Comparison of ENCODE assay signal across 12 mouse cellular contexts in genomic region chr17:28019785-28020696, GRCm38 (mm10).
DNase-seq lines count a peak whose midpoint lies in the region; ATAC-seq lines count a peak whose summit lies in the region.
"Had no signal": no experiment of that assay in that cellular context is flagged by ENCODE, and none has a peak within 500 bp of the region (broad histone marks: within the 10 kb centered on the region; RNA-seq: fewer than 3 reads in every experiment).

No protein-coding gene starts in this region.

- H3K4me3 ChIP-seq in hindbrain, embryonic 10.5 days: no peak overlapping the region
- H3K4me3 ChIP-seq in hindbrain, embryonic 16.5 days (ENCODE audit: low read length): no peak overlapping the region
- H3K4me3 ChIP-seq in neural tube, embryonic 12.5 days: no peak overlapping the region
- no peak overlapping the region for H3K4me3 ChIP-seq in neural tube, embryonic 15.5 days (replicated peaks)
- no peak overlapping the region for H3K4me3 ChIP-seq in heart, embryonic 15.5 days

- H3K4me2 ChIP-seq in hindbrain, embryonic 16.5 days (ENCODE audit: low read length): no peak overlapping the region
- H3K4me2 ChIP-seq in neural tube, embryonic 12.5 days (replicated peaks): no peak overlapping the region
- no peak overlapping the region for H3K4me2 ChIP-seq in neural tube, embryonic 15.5 days
- no peak overlapping the region for H3K4me2 ChIP-seq in heart, embryonic 15.5 days

- no peaks in the 10 kb centered on the region for H3K9me3 ChIP-seq in hindbrain, embryonic 10.5 days
- no peaks in the 10 kb centered on the region for H3K9me3 ChIP-seq in hindbrain, embryonic 16.5 days (ENCODE audit: control insufficient read depth, low read length)
- H3K9me3 ChIP-seq in neural tube, embryonic 12.5 days: no peaks in the 10 kb centered on the region
- no peaks in the 10 kb centered on the region for H3K9me3 ChIP-seq in neural tube, embryonic 15.5 days (replicated peaks)
- no peaks in the 10 kb centered on the region for H3K9me3 ChIP-seq in heart, embryonic 15.5 days (replicated peaks)
- H3K9me3 ChIP-seq: G1E had no signal

- no peak overlapping the region for H3K9ac ChIP-seq in hindbrain, embryonic 16.5 days (ENCODE audit: low read depth, low read length)
- peak overlapping the region; percentile 6 for H3K9ac ChIP-seq in neural tube, embryonic 12.5 days
- no peak overlapping the region for H3K9ac ChIP-seq in neural tube, embryonic 15.5 days (replicated peaks)
- no peak overlapping the region for H3K9ac ChIP-seq in heart, embryonic 15.5 days

- 62% methylated on average over 21 of the region's 21 CpGs for WGBS in hindbrain, embryonic 10.5 days
- 71% methylated on average over 21 of the region's 21 CpGs for WGBS in hindbrain, embryonic 16.5 days
- WGBS in neural tube, embryonic 12.5 days: 78% methylated on average over 21 of the region's 21 CpGs
- 77% methylated on average over 21 of the region's 21 CpGs for WGBS in neural tube, embryonic 15.5 days
- 62% methylated on average over 21 of the region's 21 CpGs for WGBS in heart, embryonic 15.5 days

- no peaks in the 10 kb centered on the region for H3K27me3 ChIP-seq in hindbrain, embryonic 10.5 days (ENCODE audit: insufficient read depth, poor library complexity, severe bottlenecking)
- no peaks in the 10 kb centered on the region for H3K27me3 ChIP-seq in hindbrain, embryonic 16.5 days (replicated peaks; ENCODE audit: control insufficient read depth, insufficient read depth, low read length)
- H3K27me3 ChIP-seq in neural tube, embryonic 12.5 days (replicated peaks): no peaks in the 10 kb centered on the region
- no peaks in the 10 kb centered on the region for H3K27me3 ChIP-seq in neural tube, embryonic 15.5 days (replicated peaks)
- no peaks in the 10 kb centered on the region for H3K27me3 ChIP-seq in heart, embryonic 15.5 days

- peak overlapping the region; percentile 83 for H3K27ac ChIP-seq in hindbrain, embryonic 10.5 days
- H3K27ac ChIP-seq in hindbrain, embryonic 16.5 days (ENCODE audit: low read depth, low read length): no peak overlapping the region
- H3K27ac ChIP-seq in neural tube, embryonic 12.5 days: no peak overlapping the region
- no peak overlapping the region for H3K27ac ChIP-seq in neural tube, embryonic 15.5 days (replicated peaks)
- H3K27ac ChIP-seq in heart, embryonic 15.5 days: peak overlapping the region; percentile 60
- H3K27ac ChIP-seq: macrophage had no signal

- no peak for ATAC-seq in hindbrain, embryonic 16.5 days
- no peak for ATAC-seq in neural tube, embryonic 12.5 days (ENCODE audit: low FRiP score, low read depth)
- ATAC-seq in neural tube, embryonic 15.5 days (ENCODE audit: low FRiP score): no peak
- no peak for ATAC-seq in heart, embryonic 15.5 days (replicated peaks; ENCODE audit: insufficient number of reproducible peaks, insufficient read depth, low FRiP score, low read depth)
- ATAC-seq: intestine, embryonic 16.5 days had no signal

- no peak for DNase-seq in hindbrain, embryonic 10.5 days (ENCODE audit: low spot score)
- DNase-seq in layer of hippocampus, adult 9-11 months: no peak
- DNase-seq in yolk sac, embryonic 10.5 days (ENCODE audit: low spot score): no peak
- DNase-seq: embryo, embryonic 11 days; thymus, adult 2 months had no signal

- H3K4me1 ChIP-seq in hindbrain, embryonic 10.5 days (replicated peaks): peaks cover 93% of the 10 kb centered on the region
- H3K4me1 ChIP-seq in hindbrain, embryonic 16.5 days (ENCODE audit: control insufficient read depth, insufficient read depth, low read depth, low read length): peaks cover 21% of the 10 kb centered on the region
- peaks cover 30% of the 10 kb centered on the region for H3K4me1 ChIP-seq in neural tube, embryonic 12.5 days
- H3K4me1 ChIP-seq in neural tube, embryonic 15.5 days: peaks cover 54% of the 10 kb centered on the region
- peaks cover 93% of the 10 kb centered on the region for H3K4me1 ChIP-seq in heart, embryonic 15.5 days (replicated peaks)

- peaks cover 4% of the 10 kb centered on the region for H3K36me3 ChIP-seq in hindbrain, embryonic 10.5 days
- H3K36me3 ChIP-seq in hindbrain, embryonic 16.5 days (ENCODE audit: control insufficient read depth, insufficient read depth, low read length): no peaks in the 10 kb centered on the region
- H3K36me3 ChIP-seq in neural tube, embryonic 12.5 days: no peaks in the 10 kb centered on the region
- no peaks in the 10 kb centered on the region for H3K36me3 ChIP-seq in neural tube, embryonic 15.5 days
- no peaks in the 10 kb centered on the region for H3K36me3 ChIP-seq in heart, embryonic 15.5 days

Comparison
In these comparisons a context has a peak if more than half of its experiments do, and no peak if none do; other contexts are left out.
1. H3K27ac ChIP-seq: peak in hindbrain, embryonic 10.5 days (single experiment) and heart, embryonic 15.5 days (single experiment); none in hindbrain, embryonic 16.5 days (single experiment), neural tube, embryonic 12.5 days (single experiment) and neural tube, embryonic 15.5 days (single experiment).